Mouse (Mus musculus) CH12.LX (cell line): ENCODE results near the gene Nop53. TPM values are rescaled to one million over a fixed set of nuclear protein-coding genes. Genes with fewer than 3 reads are reported as not detected.

Source experiments
- DNase-seq: peaks from one replicate; pipeline ENCODE4 v3.0.0-alpha.2; 2013; ENCODE audit errors: extremely low read depth
- H3K27ac ChIP-seq: 2 replicates; pipeline ENCODE4 v1.5.1; 2012; ENCODE audit warnings: low read depth, mild to moderate bottlenecking, control low read depth, moderate library complexity; ENCODE audit not compliant: insufficient read depth
- H3K27me3 ChIP-seq: replicated peaks from 2 replicates; pipeline ENCODE3; 2012; ENCODE audit warnings: inconsistent platforms
- H3K36me3 ChIP-seq, 2 experiments: replicated peaks in 1 of 2; 2 replicates each; pipeline versions ENCODE3 to v1.6.1; 2012; ENCODE audit warnings: inconsistent platforms in 1 of 2, low read length in 1 of 2, mild to moderate bottlenecking in 1 of 2, mixed read lengths in 1 of 2, moderate library complexity in 1 of 2; ENCODE audit not compliant: control insufficient read depth in 1 of 2, insufficient read depth in 1 of 2
- H3K4me1 ChIP-seq, 2 experiments: 2 replicates each; pipeline ENCODE4 v1.6.1; 2012; ENCODE audit warnings: inconsistent platforms in 1 of 2, moderate library complexity in 1 of 2; ENCODE audit not compliant: insufficient read depth in 2 of 2, control insufficient read depth in 1 of 2
- H3K4me2 ChIP-seq: 2 replicates; pipeline ENCODE4 v1.6.1; 2012; ENCODE audit warnings: low read depth, mild to moderate bottlenecking, control low read depth; ENCODE audit not compliant: poor library complexity, insufficient read depth, severe bottlenecking
- H3K4me3 ChIP-seq, 3 experiments: fragments of 150-350 bp in 1 of 3; sonication (generic) in 1 of 3; replicated peaks in 1 of 3; 2 replicates each; pipeline versions ENCODE3 to v1.5.1; 2011 to 2012; ENCODE audit warnings: low read depth in 2 of 3, low read length in 2 of 3, mild to moderate bottlenecking in 2 of 3, moderate library complexity in 2 of 3, control low read depth in 1 of 3, improper control_type of control experiment in 1 of 3, inconsistent platforms in 1 of 3, mixed read lengths in 1 of 3; ENCODE audit not compliant: poor library complexity in 1 of 3
- H3K79me2 ChIP-seq: replicated peaks from 2 replicates; pipeline ENCODE4 v1.6.1; 2012; ENCODE audit warnings: mild to moderate bottlenecking, moderate library complexity; ENCODE audit not compliant: control insufficient read depth, poor library complexity, insufficient read depth, severe bottlenecking; ENCODE audit errors: extremely low read depth
- H3K9ac ChIP-seq: 2 replicates; pipeline ENCODE4 v1.6.1; 2012; ENCODE audit warnings: low read depth, mild to moderate bottlenecking, control low read depth, moderate library complexity; ENCODE audit not compliant: insufficient read depth
- H3K9me3 ChIP-seq: replicated peaks from 2 replicates; pipeline ENCODE3; 2012; ENCODE audit warnings: low read length, inconsistent platforms, mixed read lengths
- BHLHE40 ChIP-seq: IDR thresholded peaks from 2 replicates; pipeline ENCODE4 v1.6.1; 2011; ENCODE audit warnings: mild to moderate bottlenecking, low read depth, low read length, improper control_type of control experiment
- CHD2 ChIP-seq: IDR thresholded peaks from 2 replicates; pipeline ENCODE4 v1.6.1; 2011; ENCODE audit warnings: low read length, improper control_type of control experiment
- CTCF ChIP-seq, 2 experiments: IDR thresholded peaks in 1 of 2; conservative IDR thresholded peaks in 1 of 2; 2 replicates each; pipeline ENCODE4 v1.5.1; 2011 to 2012; ENCODE audit warnings: low read depth in 2 of 2, low read length in 2 of 2, improper control_type of control experiment in 1 of 2, inconsistent platforms in 1 of 2, mild to moderate bottlenecking in 1 of 2, moderate library complexity in 1 of 2
- ELF1 ChIP-seq: IDR thresholded peaks from 2 replicates; pipeline ENCODE4 v1.6.1; 2014; ENCODE audit warnings: low read depth, mild to moderate bottlenecking, inconsistent platforms, low read length, improper control_type of control experiment
- KAT2A ChIP-seq: IDR thresholded peaks from 2 replicates; pipeline ENCODE4 v1.6.1; 2012; ENCODE audit warnings: low read length, improper control_type of control experiment, inconsistent platforms; ENCODE audit not compliant: insufficient replicate concordance
- MAFK ChIP-seq: IDR thresholded peaks from 2 replicates; pipeline ENCODE4 v1.6.1; 2011; ENCODE audit warnings: low read length, improper control_type of control experiment; ENCODE audit not compliant: insufficient replicate concordance
- MAZ ChIP-seq: IDR thresholded peaks from 2 replicates; pipeline ENCODE4 v1.6.1; 2012; ENCODE audit warnings: low read depth, mild to moderate bottlenecking, inconsistent platforms, low read length, improper control_type of control experiment, moderate library complexity
- RAD21 ChIP-seq: IDR thresholded peaks from 2 replicates; pipeline ENCODE4 v1.6.1; 2011; ENCODE audit warnings: low read depth, mild to moderate bottlenecking, low read length, improper control_type of control experiment, moderate library complexity
- SIN3A ChIP-seq: IDR thresholded peaks from 2 replicates; pipeline ENCODE4 v1.6.1; 2012; ENCODE audit warnings: low read length, improper control_type of control experiment, inconsistent platforms
- SMC3 ChIP-seq: IDR thresholded peaks from 2 replicates; pipeline ENCODE4 v1.6.1; 2011; ENCODE audit warnings: low read depth, low read length, improper control_type of control experiment
- ZMIZ1 ChIP-seq: IDR thresholded peaks from 2 replicates; pipeline ENCODE4 v1.6.1; 2012; ENCODE audit warnings: low read depth, mild to moderate bottlenecking, inconsistent platforms, low read length, improper control_type of control experiment
- dilution Hi-C: fragments of 300-500 bp; cut with MboI; formaldehyde crosslinking; loops from 2 replicates; pipeline ENCODE4 v1.14.3; 2020; ENCODE audit warnings: low sequenced_read_pairs; ENCODE audit not compliant: extremely low pct_unique_long_range_greater_than_20kb, extremely low pct_ligation_motif_present
- in situ Hi-C: fragments of 300-500 bp; cut with MboI; formaldehyde crosslinking; loops from 3 replicates; pipeline ENCODE4 v1.14.3; 2019; ENCODE audit warnings: low sequenced_read_pairs, low pct_ligation_motif_present, low pct_unique_long_range_greater_than_20kb, mixed read lengths
- polyA plus RNA-seq: library from polyadenylated mRNA; unstranded; fragments of >175 nt; gene quantifications from 2 replicates; pipeline ENCODE4 v1.2.1, GENCODE M21; 2012; ENCODE audit warnings: low read depth; ENCODE audit not compliant: insufficient read length
- total RNA-seq, 2 experiments: library from RNA; depleted of rRNA; stranded (reverse); fragments of 300-350 nt in 1 of 2; fragments of >200 nt in 1 of 2; gene quantifications; 2 replicates each; pipeline ENCODE4 v1.2.3; 2012 to 2014

The Nop53 gene
- total and polyA plus RNA-seq, 3 experiments, result 199 to 310 (median 291) TPM

GRCm38 (mm10) chr7:15914252-15914651 is 31.6 kb downstream of the Nop53 start:
- H3K27me3 ChIP-seq, result no peaks in the 10 kb centered on the region
- DNase-seq, result peak; percentile 58
- in situ Hi-C loops (no loop called here), dilution Hi-C loops (no loop called here)
- no peaks in the 10 kb centered on the region for H3K9me3 ChIP-seq
- no peaks in the 10 kb centered on the region for H3K79me2 ChIP-seq
- peaks cover 22 to 30% of the 10 kb centered on the region in 2 experiments for H3K36me3 ChIP-seq
- TF ChIP-seq SMC3 (peak; percentile 63), SIN3A (no peak), RAD21 (peak; percentile 52), CTCF (conservative IDR thresholded peaks at IDR 0.05 in 1 of 2, IDR thresholded peaks at IDR 0.05 in 1 of 2; ENCODE audit: low read depth in 2 of 2, low read length in 2 of 2) (peak; percentile 81 to 99), MAFK (no peak)
- H3K9ac ChIP-seq, result no peak overlapping the region
- H3K4me1 ChIP-seq, result peaks cover 5 to 10% of the 10 kb centered on the region in 2 experiments; a peak in 3 of 4 replicates
- H3K4me2 ChIP-seq, result no peak overlapping the region
- no peak overlapping the region for H3K4me3 ChIP-seq
- H3K27ac ChIP-seq, result no peak overlapping the region

DNA sequence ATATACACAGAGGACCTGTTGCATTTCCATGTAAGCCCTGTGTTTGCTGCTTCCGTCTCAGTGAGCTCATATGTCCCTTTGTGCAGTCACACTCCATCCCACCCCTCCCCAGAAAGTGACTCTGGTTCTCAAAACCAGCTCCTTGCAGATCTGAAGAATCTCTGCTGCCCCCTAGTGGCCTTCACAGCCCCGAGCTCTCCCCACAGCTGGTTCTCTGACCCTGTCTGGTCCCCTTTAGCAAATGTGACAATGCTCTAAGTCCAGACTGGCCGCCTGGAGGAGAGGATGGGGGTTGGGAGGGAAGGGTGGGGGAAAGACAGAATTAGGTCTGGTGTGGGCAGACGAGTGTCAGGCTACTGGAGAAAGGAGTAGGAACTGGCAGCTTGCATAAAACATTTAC is 33.7 kb downstream of the Nop53 start:
- H3K9me3 ChIP-seq, result no peaks in the 10 kb centered on the region
- H3K27ac ChIP-seq, result no peak overlapping the region
- H3K9ac ChIP-seq, result no peak overlapping the region
- TF ChIP-seq CTCF (conservative IDR thresholded peaks at IDR 0.05 in 1 of 2, IDR thresholded peaks at IDR 0.05 in 1 of 2; ENCODE audit: low read depth in 2 of 2, low read length in 2 of 2) (peak; percentile 64 to 88), SMC3 (peak; percentile 66), KAT2A (no peak), ELF1 (peak; percentile 40; the same call in 1 of the 2 replicates), ZMIZ1 (no peak), MAZ (0 out of 2 replicates have a peak, but pooled peaks have one; percentile 59), CHD2 (0 out of 2 replicates have a peak, but pooled peaks have one; percentile 20), RAD21 (peak; percentile 78)
- no peak overlapping the region for H3K4me3 ChIP-seq
- no peak overlapping the region for H3K4me2 ChIP-seq
- DNase-seq, result peak; percentile 86
- peaks cover 8 to 14% of the 10 kb centered on the region in 2 experiments for H3K36me3 ChIP-seq
- in situ Hi-C loops, result no loop called here
- peaks cover 9% of the 10 kb centered on the region for H3K27me3 ChIP-seq
- no peaks in the 10 kb centered on the region for H3K79me2 ChIP-seq
- peaks cover 5 to 10% of the 10 kb centered on the region in 2 experiments; a peak in 3 of 4 replicates for H3K4me1 ChIP-seq
- dilution Hi-C loops, result no loop called here

DNA sequence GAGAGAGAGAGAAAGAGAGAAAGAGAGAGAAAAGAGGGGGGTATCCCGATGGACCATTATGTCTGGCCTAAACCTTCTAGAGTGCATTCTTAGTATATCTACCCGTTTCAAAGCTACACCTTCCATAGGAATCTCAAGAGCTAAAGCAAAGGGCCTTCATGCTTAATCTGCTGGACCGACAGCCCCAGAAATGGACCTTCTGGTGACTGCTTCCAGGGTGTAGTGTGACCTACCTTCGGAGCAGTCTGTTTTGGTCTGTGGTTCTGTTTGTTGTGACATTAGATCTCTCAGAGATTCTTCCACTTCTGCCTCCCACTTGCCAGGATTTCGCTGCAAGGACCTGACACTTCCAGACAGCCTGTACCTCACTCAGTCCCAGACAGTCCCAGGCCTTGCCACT is 35.4 kb downstream of the Nop53 start:
- TF ChIP-seq BHLHE40, result no peak
- TF ChIP-seq CHD2, result no peak
- TF ChIP-seq, all 38 proteins: peak for 0
- Histone ChIP-seq H3K27me3 (peaks cover 24% of the 10 kb centered on the region), H3K4me3 (no peak overlapping the region), H3K27ac (no peak overlapping the region), H3K79me2 (no peaks in the 10 kb centered on the region), H3K36me3 (peaks cover 0 to under 1% of the 10 kb centered on the region in 2 experiments), H3K4me2 (no peak overlapping the region), H3K9ac (no peak overlapping the region), H3K4me1 (peaks cover 5 to 10% of the 10 kb centered on the region in 2 experiments; a peak in 3 of 4 replicates), H3K9me3 (no peaks in the 10 kb centered on the region)
- DNase-seq, result no peak
- in situ Hi-C loops, result no loop called here
- dilution Hi-C loops, result no loop called here
